Mouse (Mus musculus) lung, postnatal 0 days (tissue): Measurements from ENCODE around the gene Ttn. TPM values are rescaled to one million over a fixed set of nuclear protein-coding genes. Genes with fewer than 3 reads are reported as not detected.
A peak's percentile ranks its signal among the peaks of the same experiment; 100 is the strongest.

ENCODE experiments used
- ATAC-seq: fragments of 200-750 bp; cut with Nextera tagmentation; 2 replicates; pipeline ENCODE4 v1.8.0; 2017; ENCODE audit warnings: moderate library complexity
- DNase-seq: peaks from one replicate; pipeline ENCODE4 v3.0.0-alpha.2; 2016; ENCODE audit warnings: low spot score
- H3K27ac ChIP-seq: fragments of 300-500 bp; sonication (generic); 2 replicates; pipeline ENCODE4 v1.5.1; 2014; ENCODE audit warnings: antibody characterized with exemption, mild to moderate bottlenecking, low read length, mixed read lengths
- H3K27me3 ChIP-seq: fragments of 300-500 bp; sonication (generic); replicated peaks from 2 replicates; pipeline ENCODE4 v1.6.1; 2014; ENCODE audit warnings: low read length, mixed read lengths; ENCODE audit not compliant: insufficient read depth
- H3K36me3 ChIP-seq: fragments of 300-500 bp; sonication (generic); 2 replicates; pipeline ENCODE4 v1.6.1; 2014; ENCODE audit warnings: low read length, mixed read lengths; ENCODE audit not compliant: insufficient read depth
- H3K4me1 ChIP-seq: fragments of 300-500 bp; sonication (generic); 2 replicates; pipeline ENCODE4 v1.6.1; 2014; ENCODE audit warnings: antibody characterized with exemption, low read depth, low read length, mixed read lengths; ENCODE audit not compliant: insufficient read depth
- H3K4me2 ChIP-seq: fragments of 300-500 bp; sonication (generic); replicated peaks from 2 replicates; pipeline ENCODE4 v1.6.1; 2014; ENCODE audit warnings: low read depth, mild to moderate bottlenecking, low read length, moderate library complexity, mixed read lengths
- H3K4me3 ChIP-seq: fragments of 300-500 bp; sonication (generic); 2 replicates; pipeline ENCODE4 v1.5.1; 2014; ENCODE audit warnings: low read depth, low read length
- H3K9ac ChIP-seq: fragments of 300-500 bp; sonication (generic); replicated peaks from 2 replicates; pipeline ENCODE4 v1.6.1; 2014; ENCODE audit warnings: low read depth, mild to moderate bottlenecking
- H3K9me3 ChIP-seq: fragments of 300-500 bp; sonication (generic); 2 replicates; pipeline ENCODE4 v1.6.1; 2016; ENCODE audit warnings: low read length, mixed read lengths
- CTCF ChIP-seq: IDR thresholded peaks from 2 replicates; pipeline ENCODE4 v1.5.1; 2016; ENCODE audit warnings: antibody characterized with exemption, mild to moderate bottlenecking
- EP300 ChIP-seq: IDR thresholded peaks from 2 replicates; pipeline ENCODE4 v1.6.1; 2016; ENCODE audit warnings: antibody characterized with exemption, mild to moderate bottlenecking, control low read depth
- WGBS: fragments of 180-500 bp; shearing (Covaris S2); extraction: QIAGEN DNeasy Blood & Tissue Kit; methylation state at CpG from one replicate; pipeline ENCODE4 v1.1.7; 2014; 5-methylcytosine and 5-hydroxymethylcytosine counted together
- polyA plus RNA-seq: library from polyadenylated mRNA; unstranded; fragments of >200 nt; fragmentation: Nextera tagmentation; extraction: Ambion mirVana; gene quantifications from 2 replicates; pipeline ENCODE4 v1.2.1, GENCODE M21; 2015

Gene Ttn
- polyA plus RNA-seq, 1 experiment from 2014 or later: 5.5 TPM

GRCm38 (mm10) chr2:76968919-76969318 is 13.4 kb downstream of the Ttn start:
- H3K27ac ChIP-seq: no peak overlapping the region

GRCm38 (mm10) chr2:76966582-76966981 is 15.8 kb downstream of the Ttn start:
- Histone ChIP-seq H3K36me3 (no peaks in the 10 kb centered on the region), H3K27ac (no peak overlapping the region), H3K4me1 (no peaks in the 10 kb centered on the region), H3K9ac (no peak overlapping the region), H3K4me3 (no peak overlapping the region), H3K4me2 (no peak overlapping the region), H3K9me3 (no peaks in the 10 kb centered on the region), H3K27me3 (no peaks in the 10 kb centered on the region)
- TF ChIP-seq CTCF (no peak), EP300 (no peak)
- ATAC-seq (no peak), DNase-seq (no peak)
- 73% methylated on average over 6 of the region's 6 CpGs for WGBS

More at GRCm38 (mm10) chr2:76968919-76969318, 13.4 kb downstream of the Ttn start:
- TF ChIP-seq EP300: no peak
- peak; percentile 87 for TF ChIP-seq CTCF
- no peaks in the 10 kb centered on the region for H3K27me3 ChIP-seq
- DNase-seq (peak; percentile 79), ATAC-seq (peak; percentile 76)
- WGBS: 17% methylated on average over 8 of the region's 8 CpGs
- no peak overlapping the region for H3K4me2 ChIP-seq
- no peak overlapping the region for H3K4me3 ChIP-seq
- no peaks in the 10 kb centered on the region for H3K36me3 ChIP-seq
- no peaks in the 10 kb centered on the region for H3K9me3 ChIP-seq
- H3K4me1 ChIP-seq: no peaks in the 10 kb centered on the region
- H3K9ac ChIP-seq: no peak overlapping the region

GRCm38 (mm10) chr2:76966013-76966412 is 16.3 kb downstream of the Ttn start:
- Histone ChIP-seq H3K4me2 (no peak overlapping the region), H3K36me3 (no peaks in the 10 kb centered on the region), H3K4me3 (no peak overlapping the region), H3K4me1 (no peaks in the 10 kb centered on the region), H3K27me3 (no peaks in the 10 kb centered on the region), H3K27ac (no peak overlapping the region), H3K9me3 (no peaks in the 10 kb centered on the region), H3K9ac (no peak overlapping the region)
- DNase-seq: no peak
- 72% methylated on average over 2 of the region's 2 CpGs for WGBS
- TF ChIP-seq CTCF (no peak), EP300 (no peak)
- no peak for ATAC-seq

GRCm38 (mm10) chr2:76965542-76965941 is 16.8 kb downstream of the Ttn start:
- Histone ChIP-seq H3K27me3 (no peaks in the 10 kb centered on the region), H3K4me3 (no peak overlapping the region), H3K4me2 (no peak overlapping the region), H3K36me3 (no peaks in the 10 kb centered on the region), H3K9ac (no peak overlapping the region), H3K4me1 (no peaks in the 10 kb centered on the region), H3K9me3 (no peaks in the 10 kb centered on the region), H3K27ac (no peak overlapping the region)
- 66% methylated on average over 7 of the region's 7 CpGs for WGBS
- ATAC-seq (no peak), DNase-seq (no peak)
- TF ChIP-seq EP300 (no peak), CTCF (no peak)

GRCm38 (mm10) chr2:76962045-76962432 is 20.3 kb downstream of the Ttn start:
- H3K27ac ChIP-seq: no peak overlapping the region
- ATAC-seq: peak; percentile 68; the same call in 1 of the 2 replicates
- no peak overlapping the region for H3K9ac ChIP-seq
- H3K4me3 ChIP-seq: no peak overlapping the region
- H3K4me1 ChIP-seq: no peaks in the 10 kb centered on the region
- 57% methylated on average over 6 of the region's 6 CpGs for WGBS
- peak; percentile 52 for DNase-seq
- H3K4me2 ChIP-seq: no peak overlapping the region
- H3K36me3 ChIP-seq: no peaks in the 10 kb centered on the region
- H3K9me3 ChIP-seq: no peaks in the 10 kb centered on the region
- no peaks in the 10 kb centered on the region for H3K27me3 ChIP-seq
- TF ChIP-seq EP300 (no peak), CTCF (no peak)

- ATAC-seq (no peak), DNase-seq (no peak)
- H3K36me3 ChIP-seq: no peaks in the 10 kb centered on the region
- WGBS: 67% methylated on average over 10 of the region's 10 CpGs
- H3K9me3 ChIP-seq: no peaks in the 10 kb centered on the region
- H3K27ac ChIP-seq: no peak overlapping the region
- TF ChIP-seq CTCF (no peak), EP300 (no peak)
- H3K27me3 ChIP-seq: no peaks in the 10 kb centered on the region
- H3K9ac ChIP-seq: no peak overlapping the region
- H3K4me3 ChIP-seq: no peak overlapping the region
- H3K4me1 ChIP-seq: no peaks in the 10 kb centered on the region
- no peak overlapping the region for H3K4me2 ChIP-seq
These were observed 20.8 kb downstream of the Ttn start for GRCm38 (mm10) chr2:76961420-76962044.
